Mouse (Mus musculus) forebrain, postnatal 0 days (tissue): ENCODE results near the gene Th. TPM values are rescaled to one million over a fixed set of nuclear protein-coding genes. Genes with fewer than 3 reads are reported as not detected.

Experiments
- ATAC-seq: fragments of 200-750 bp; cut with Nextera tagmentation; 2 replicates; pipeline ENCODE4 v1.8.0; 2017; ENCODE audit warnings: mild to moderate bottlenecking, moderate library complexity
- DNase-seq: peaks from one replicate; pipeline ENCODE4 v3.0.0-alpha.2; 2015
- H3K27ac ChIP-seq: fragments of 300-500 bp; sonication (generic); 2 replicates; pipeline ENCODE4 v1.5.1; 2014; ENCODE audit warnings: low read depth, mild to moderate bottlenecking, antibody characterized with exemption, low read length, moderate library complexity, mixed read lengths
- H3K27me3 ChIP-seq: fragments of 300-500 bp; sonication (generic); 2 replicates; pipeline ENCODE4 v1.6.1; 2014; ENCODE audit warnings: mild to moderate bottlenecking, low read length, mixed read lengths; ENCODE audit not compliant: insufficient read depth
- H3K36me3 ChIP-seq: fragments of 300-500 bp; sonication (generic); 2 replicates; pipeline ENCODE4 v1.6.1; 2014; ENCODE audit warnings: mild to moderate bottlenecking, moderate library complexity; ENCODE audit not compliant: insufficient read depth
- H3K4me1 ChIP-seq: fragments of 300-500 bp; sonication (generic); 2 replicates; pipeline ENCODE4 v1.6.1; 2014; ENCODE audit warnings: antibody characterized with exemption; ENCODE audit not compliant: insufficient read depth
- H3K4me2 ChIP-seq: fragments of 300-500 bp; sonication (generic); 2 replicates; pipeline ENCODE4 v1.6.1; 2014; ENCODE audit warnings: low read depth, mild to moderate bottlenecking, moderate library complexity
- H3K4me3 ChIP-seq: fragments of 300-500 bp; sonication (generic); 2 replicates; pipeline ENCODE4 v1.5.1; 2014; ENCODE audit warnings: low read depth, low read length, mixed read lengths
- H3K9ac ChIP-seq: fragments of 300-500 bp; sonication (generic); 2 replicates; pipeline ENCODE4 v1.6.1; 2014; ENCODE audit warnings: mild to moderate bottlenecking
- H3K9me3 ChIP-seq: fragments of 300-500 bp; sonication (generic); 2 replicates; pipeline ENCODE4 v1.6.1; 2016; ENCODE audit warnings: low read length
- CTCF ChIP-seq: sonication (generic); IDR thresholded peaks from 2 replicates; pipeline ENCODE4 v1.5.1; 2016; ENCODE audit warnings: antibody characterized with exemption, control low read depth, low read depth
- WGBS: fragments of 180-500 bp; shearing (Covaris S2); extraction: QIAGEN DNeasy Blood & Tissue Kit; methylation state at CpG from one replicate; pipeline ENCODE4 v1.1.7; 2014; 5-methylcytosine and 5-hydroxymethylcytosine counted together
- polyA plus RNA-seq: library from polyadenylated mRNA; unstranded; fragments of >200 nt; fragmentation: Nextera tagmentation; extraction: Ambion mirVana; gene quantifications from 2 replicates; pipeline ENCODE4 v1.2.1, GENCODE M21; 2015
- total RNA-seq: library from RNA; depleted of rRNA; stranded (reverse); fragments of >200 nt; gene quantifications from 2 replicates; pipeline ENCODE4 v1.2.3, GENCODE M21; 2014

Gene Th
- total and polyA plus RNA-seq, 2 experiments from 2014 or later = 7.9 to 15.6 TPM

GRCm38 (mm10) chr7:142904331-142904730, 26.6 kb downstream of the Th start:
- H3K27ac ChIP-seq = 0 out of 2 replicates have a peak overlapping the region, but pooled peaks have one; percentile 15
- H3K4me3 ChIP-seq = no peak overlapping the region
- WGBS = 19% methylated on average over 7 of the region's 7 CpGs
- H3K27me3 ChIP-seq = no peaks in the 10 kb centered on the region
- H3K4me1 ChIP-seq = peaks cover 3% of the 10 kb centered on the region; the same call in 1 of the 2 replicates
- no peaks in the 10 kb centered on the region for H3K9me3 ChIP-seq
- ATAC-seq (no peak), DNase-seq (no peak)
- no peak overlapping the region for H3K9ac ChIP-seq
- no peaks in the 10 kb centered on the region for H3K36me3 ChIP-seq
- H3K4me2 ChIP-seq = no peak overlapping the region
- TF ChIP-seq CTCF = no peak

GRCm38 (mm10) chr7:142902931-142903330, 28.0 kb downstream of the Th start:
- peaks cover 3% of the 10 kb centered on the region; the same call in 1 of the 2 replicates for H3K4me1 ChIP-seq
- H3K27ac ChIP-seq = peak overlapping the region; percentile 74
- no peak for TF ChIP-seq CTCF
- DNase-seq (peak; percentile 51), ATAC-seq (peak; percentile 92)
- no peak overlapping the region for H3K9ac ChIP-seq
- no peaks in the 10 kb centered on the region for H3K36me3 ChIP-seq
- H3K27me3 ChIP-seq = no peaks in the 10 kb centered on the region; the same call in 1 of the 2 replicates
- H3K4me3 ChIP-seq = no peak overlapping the region
- no peaks in the 10 kb centered on the region for H3K9me3 ChIP-seq
- H3K4me2 ChIP-seq = no peak overlapping the region
- 13% methylated on average over 4 of the region's 4 CpGs for WGBS

- Histone ChIP-seq H3K4me1 (peaks cover 3% of the 10 kb centered on the region; the same call in 1 of the 2 replicates), H3K9me3 (no peaks in the 10 kb centered on the region), H3K27ac (no peak overlapping the region), H3K27me3 (no peaks in the 10 kb centered on the region; the same call in 1 of the 2 replicates), H3K4me2 (no peak overlapping the region), H3K9ac (no peak overlapping the region), H3K4me3 (no peak overlapping the region), H3K36me3 (no peaks in the 10 kb centered on the region)
- WGBS = 59% methylated on average over 7 of the region's 7 CpGs
- DNase-seq (no peak), ATAC-seq (no peak)
- TF ChIP-seq CTCF = no peak
Observed at GRCm38 (mm10) chr7:142901774-142902173, 29.2 kb downstream of the Th start.

GRCm38 (mm10) chr7:142899872-142900271, 31.1 kb downstream of the Th start:
- WGBS = 55% methylated on average over 19 of the region's 19 CpGs
- Histone ChIP-seq H3K27me3 (no peaks in the 10 kb centered on the region; the same call in 1 of the 2 replicates), H3K36me3 (no peaks in the 10 kb centered on the region), H3K4me2 (no peak overlapping the region), H3K4me3 (no peak overlapping the region), H3K9ac (no peak overlapping the region), H3K27ac (no peak overlapping the region), H3K4me1 (peaks cover 3% of the 10 kb centered on the region; the same call in 1 of the 2 replicates), H3K9me3 (no peaks in the 10 kb centered on the region)
- DNase-seq (no peak), ATAC-seq (no peak)
- no peak for TF ChIP-seq CTCF

- Histone ChIP-seq H3K27me3 (no peaks in the 10 kb centered on the region; the same call in 1 of the 2 replicates), H3K9ac (no peak overlapping the region), H3K9me3 (no peaks in the 10 kb centered on the region)
Observed at GRCm38 (mm10) chr7:142897471-142897870, 33.5 kb downstream of the Th start.

GRCm38 (mm10) chr7:142895901-142896665, 34.8 kb downstream of the Th start:
- whole genome bisulfite sequencing = 68% methylated on average over 10 of the region's 10 CpGs
- Histone ChIP-seq H3K4me3 (no peak overlapping the region), H3K9me3 (no peaks in the 10 kb centered on the region), H3K36me3 (no peaks in the 10 kb centered on the region), H3K27me3 (no peaks in the 10 kb centered on the region; the same call in 1 of the 2 replicates), H3K4me1 (no peaks in the 10 kb centered on the region), H3K4me2 (no peak overlapping the region), H3K27ac (no peak overlapping the region), H3K9ac (no peak overlapping the region)
- no peak for TF ChIP-seq CTCF
- ATAC-seq = no peak
- no peak for DNase-seq

More at GRCm38 (mm10) chr7:142897471-142897870, 33.5 kb downstream of the Th start:
- Histone ChIP-seq H3K4me1 (no peaks in the 10 kb centered on the region; the same call in 1 of the 2 replicates), H3K4me2 (no peak overlapping the region), H3K4me3 (no peak overlapping the region), H3K27ac (no peak overlapping the region), H3K36me3 (no peaks in the 10 kb centered on the region)
- 65% methylated on average over 1 of the region's 1 CpGs for WGBS
- DNase-seq (no peak), ATAC-seq (no peak)
- no peak for TF ChIP-seq CTCF

- no peak for TF ChIP-seq CTCF
- Histone ChIP-seq H3K27me3 (no peaks in the 10 kb centered on the region; the same call in 1 of the 2 replicates), H3K9ac (no peak overlapping the region), H3K27ac (no peak overlapping the region), H3K36me3 (no peaks in the 10 kb centered on the region), H3K9me3 (no peaks in the 10 kb centered on the region), H3K4me1 (no peaks in the 10 kb centered on the region), H3K4me3 (no peak overlapping the region), H3K4me2 (no peak overlapping the region)
- DNase-seq = no peak
- no peak for ATAC-seq
- 85% methylated on average over 18 of the region's 18 CpGs for WGBS
Observed at GRCm38 (mm10) chr7:142895223-142895840, 35.6 kb downstream of the Th start.
